Mouse (Mus musculus) lung, postnatal 0 days (tissue): Measurements from ENCODE around the gene Lrrc56.

Source experiments
- CTCF ChIP-seq: IDR thresholded peaks from 2 replicates; pipeline ENCODE4 v1.5.1; 2016; ENCODE audit warnings: antibody characterized with exemption, mild to moderate bottlenecking
- EP300 ChIP-seq: IDR thresholded peaks from 2 replicates; pipeline ENCODE4 v1.6.1; 2016; ENCODE audit warnings: antibody characterized with exemption, mild to moderate bottlenecking, control low read depth

- TF ChIP-seq EP300 (no peak), CTCF (no peak)
Observed at GRCm38 (mm10) chr7:141214310-141214709, 20.4 kb downstream of the Lrrc56 start.
